Mouse (Mus musculus) stomach, postnatal 0 days (tissue): Measurements from ENCODE around the gene Olfr98. TPM values are rescaled to one million over a fixed set of nuclear protein-coding genes. Genes with fewer than 3 reads are reported as not detected.

ENCODE experiments used
- ATAC-seq: fragments of 200-750 bp; cut with Nextera tagmentation; 2 replicates; pipeline ENCODE4 v1.8.0; 2017; ENCODE audit not compliant: low FRiP score, low TSS enrichment
- DNase-seq: peaks from one replicate; pipeline ENCODE4 v3.0.0-alpha.2; 2016; ENCODE audit warnings: low spot score
- H3K27ac ChIP-seq: fragments of 300-500 bp; sonication (generic); replicated peaks from 2 replicates; pipeline ENCODE4 v1.5.1; 2014; ENCODE audit warnings: mild to moderate bottlenecking, control low read depth
- H3K27me3 ChIP-seq: fragments of 300-500 bp; sonication (generic); 2 replicates; pipeline ENCODE4 v1.6.1; 2014; ENCODE audit warnings: low read length; ENCODE audit not compliant: control insufficient read depth, insufficient read depth
- H3K36me3 ChIP-seq: fragments of 300-500 bp; sonication (generic); 2 replicates; pipeline ENCODE4 v1.6.1; 2014; ENCODE audit warnings: low read length, mixed read lengths; ENCODE audit not compliant: control insufficient read depth, insufficient read depth
- H3K4me1 ChIP-seq: fragments of 300-500 bp; sonication (generic); replicated peaks from 2 replicates; pipeline ENCODE4 v1.6.1; 2014; ENCODE audit warnings: antibody characterized with exemption; ENCODE audit not compliant: control insufficient read depth, insufficient read depth
- H3K4me2 ChIP-seq: fragments of 300-500 bp; sonication (generic); replicated peaks from 2 replicates; pipeline ENCODE4 v1.6.1; 2014; ENCODE audit warnings: low read depth, mild to moderate bottlenecking, control low read depth, moderate library complexity
- H3K4me3 ChIP-seq: fragments of 300-500 bp; sonication (generic); 2 replicates; pipeline ENCODE4 v1.5.1; 2014; ENCODE audit warnings: low read depth, low read length, control low read depth
- H3K9ac ChIP-seq: fragments of 300-500 bp; sonication (generic); 2 replicates; pipeline ENCODE4 v1.6.1; 2014; ENCODE audit warnings: mild to moderate bottlenecking, low read length, control low read depth, mixed read lengths
- H3K9me3 ChIP-seq: fragments of 300-500 bp; sonication (generic); 2 replicates; pipeline ENCODE4 v1.6.1; 2016; ENCODE audit warnings: low read length; ENCODE audit not compliant: control insufficient read depth
- CTCF ChIP-seq: IDR thresholded peaks from 2 replicates; pipeline ENCODE4 v1.5.1; 2016; ENCODE audit warnings: antibody characterized with exemption, low read depth, mild to moderate bottlenecking, moderate library complexity
- EP300 ChIP-seq: optimal IDR thresholded peaks from 2 replicates; pipeline ENCODE3; 2016; ENCODE audit warnings: antibody characterized with exemption
- WGBS: fragments of 180-500 bp; shearing (Covaris S2); extraction: QIAGEN DNeasy Blood & Tissue Kit; methylation state at CpG from one replicate; pipeline ENCODE4 v1.1.7; 2014; 5-methylcytosine and 5-hydroxymethylcytosine counted together
- polyA plus RNA-seq: library from polyadenylated mRNA; unstranded; fragments of >200 nt; fragmentation: Nextera tagmentation; extraction: Ambion mirVana; gene quantifications from 2 replicates; pipeline ENCODE4 v1.2.1, GENCODE M21; 2015

Gene Olfr98
- polyA plus RNA-seq, 1 experiment from 2014 or later: not detected

DNA sequence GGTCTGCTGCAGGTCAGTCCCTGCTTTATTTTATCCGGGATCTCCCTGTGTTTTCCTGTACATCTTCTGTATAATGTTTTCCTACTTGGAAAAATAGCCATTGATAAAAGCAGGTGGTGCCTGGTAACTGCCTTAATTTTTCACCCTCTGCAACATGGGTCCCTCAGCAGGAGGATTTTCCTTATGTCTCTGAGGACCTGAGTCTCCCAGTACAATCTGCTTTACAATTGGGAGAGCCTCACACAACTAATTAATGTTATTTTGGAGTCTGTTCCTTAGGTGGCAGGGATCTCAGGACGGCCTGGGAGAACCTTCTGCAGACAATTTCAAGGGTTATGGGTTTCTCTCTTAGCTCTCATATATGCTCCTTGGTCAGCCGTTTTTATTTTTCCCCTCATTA is 50.5 kb downstream of the Olfr98 start, which contains the start of gene Olfr95:
Gene Olfr95 (minus strand): TSS at position 101 of the 400 bp plus-strand sequence.
- no peaks in the 10 kb centered on the region for H3K36me3 ChIP-seq
- H3K9me3 ChIP-seq: no peaks in the 10 kb centered on the region
- no peak within 1 kb of the TSS for H3K4me3 ChIP-seq
- no peak within 1 kb of the TSS for H3K9ac ChIP-seq
- no peak within 1 kb of the TSS for H3K4me2 ChIP-seq
- H3K27ac ChIP-seq: no peak within 1 kb of the TSS
- no peaks in the 10 kb centered on the region; the same call in 1 of the 2 replicates for H3K27me3 ChIP-seq
- H3K4me1 ChIP-seq: no peaks in the 10 kb centered on the region
- DNase-seq (no peak), ATAC-seq (no peak)
- WGBS: 76% methylated on average over 3 of the region's 3 CpGs
- TF ChIP-seq CTCF (no peak), EP300 (no peak)

Other genes starting within 250 kb of the Olfr98 start
- 0.08 TPM in 1 of 2 replicates, not detected in the other for gene Mog, start 240.4 kb downstream of the Olfr98 start, polyA plus RNA-seq
- 3.8 and 4.3 TPM in 2 replicates for gene Gabbr1, start 217.8 kb downstream of the Olfr98 start, polyA plus RNA-seq
- gene Olfr90, start 175.2 kb downstream of the Olfr98 start, polyA plus RNA-seq: not detected in 2 replicates
- not detected in 2 replicates for gene Olfr91, start 165.5 kb downstream of the Olfr98 start, polyA plus RNA-seq
- not detected in 2 replicates for gene Olfr92, start 143.7 kb downstream of the Olfr98 start, polyA plus RNA-seq
- not detected in 2 replicates for gene Olfr93, start 102.3 kb downstream of the Olfr98 start, polyA plus RNA-seq
- 0.15 and 0.27 TPM in 2 replicates for gene Ubd, start 69.9 kb downstream of the Olfr98 start, polyA plus RNA-seq
- gene Olfr94, start 62.8 kb downstream of the Olfr98 start, polyA plus RNA-seq: 0.16 and 0.19 TPM in 2 replicates
- gene Olfr95, start 50.6 kb downstream of the Olfr98 start, polyA plus RNA-seq: not detected in 2 replicates
- not detected in 2 replicates for gene Olfr96, start 43.6 kb downstream of the Olfr98 start, polyA plus RNA-seq
- not detected in 2 replicates for gene Olfr97, start 26.4 kb downstream of the Olfr98 start, polyA plus RNA-seq
- gene H2-M3, start 6.5 kb upstream of the Olfr98 start, polyA plus RNA-seq: 4.2 and 4.3 TPM in 2 replicates
- gene Olfr99, start 19.7 kb upstream of the Olfr98 start, polyA plus RNA-seq: not detected in 2 replicates
- not detected in 2 replicates for gene Olfr101, start 40.6 kb upstream of the Olfr98 start, polyA plus RNA-seq
- not detected in 2 replicates for gene Olfr102, start 53.3 kb upstream of the Olfr98 start, polyA plus RNA-seq
- not detected in 2 replicates for gene Olfr103, start 75.9 kb upstream of the Olfr98 start, polyA plus RNA-seq
- gene Olfr104-ps, start 95.8 kb upstream of the Olfr98 start, polyA plus RNA-seq: not detected in 2 replicates
- gene Olfr105-ps, start 115.3 kb upstream of the Olfr98 start, polyA plus RNA-seq: not detected in 2 replicates
- not detected in 2 replicates for gene Olfr106-ps, start 126.6 kb upstream of the Olfr98 start, polyA plus RNA-seq
- not detected in 2 replicates for gene Olfr107, start 135.5 kb upstream of the Olfr98 start, polyA plus RNA-seq
- not detected in 2 replicates for gene Olfr108, start 181.7 kb upstream of the Olfr98 start, polyA plus RNA-seq
- 0.02 TPM in 1 of 2 replicates, not detected in the other for gene Olfr109, start 195.2 kb upstream of the Olfr98 start, polyA plus RNA-seq
- not detected in 2 replicates for gene H2-M2, start 219.8 kb upstream of the Olfr98 start, polyA plus RNA-seq
- not detected in 2 replicates for gene Olfr110, start 228.7 kb upstream of the Olfr98 start, polyA plus RNA-seq
- gene Olfr111, start 244.3 kb upstream of the Olfr98 start, polyA plus RNA-seq: not detected in 2 replicates